Mouse (Mus musculus): Measurements from ENCODE around the gene Ocln.

DNA sequence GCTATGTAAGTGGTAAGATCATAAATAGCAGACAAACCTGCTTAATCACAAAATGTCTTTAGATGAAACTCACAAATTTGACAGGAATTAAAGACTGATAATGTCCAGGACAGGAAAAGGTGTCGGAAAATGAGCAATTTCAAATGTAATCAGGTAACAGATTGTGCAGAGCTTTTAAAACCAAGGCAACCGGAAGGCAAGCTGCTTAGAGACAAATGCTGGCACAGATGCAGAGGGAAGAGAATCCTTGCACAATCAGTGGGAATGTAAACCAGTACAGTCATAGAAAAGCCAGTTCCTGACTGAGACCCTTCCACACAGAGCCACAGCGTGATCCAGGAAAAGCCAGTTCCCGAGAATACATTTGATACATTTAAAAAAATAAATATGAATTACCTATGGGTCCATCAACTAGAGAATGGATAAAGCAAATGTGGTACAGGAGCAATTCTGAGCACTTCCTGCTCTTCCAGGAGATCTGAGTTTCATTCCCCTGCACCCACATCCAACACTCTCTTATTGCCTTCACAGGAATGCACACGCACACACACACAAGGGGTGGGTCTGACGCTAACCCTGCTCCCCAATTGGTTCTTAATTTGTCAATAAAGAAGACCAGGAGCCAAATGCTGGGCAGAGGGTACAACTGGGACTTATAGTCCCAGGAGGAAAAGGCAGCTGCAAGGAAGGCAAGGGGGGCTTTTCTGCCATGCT is 26.4 kb downstream of the Ocln start:
- TF ChIP-seq CTCF (IDR thresholded peaks at IDR 0.05; ENCODE audit: low read depth, low read length) (no peak), GATA2 (IDR thresholded peaks at IDR 0.05; ENCODE audit: borderline replicate concordance, low read depth, low read length) (no peak)

Measured in G1E (cell line).